Mouse (Mus musculus): ENCODE results near the gene Olfr544. TPM values are rescaled to one million over a fixed set of nuclear protein-coding genes. Genes with fewer than 3 reads are reported as not detected.

The Olfr544 gene
- polyA plus RNA-seq, 1 experiment from 2014 or later = 0.23 TPM

GRCm38 (mm10) chr7:102458618-102459380 is 29.3 kb downstream of the Olfr544 start:
- DNase-seq (ENCODE audit: low spot score) (no peak), ATAC-seq (ENCODE audit: low FRiP score) (no peak)
- no peak overlapping the region for H3K27ac ChIP-seq (ENCODE audit: low read depth, low read length)
- no peak overlapping the region for H3K4me3 ChIP-seq (ENCODE audit: low read depth, low read length)
- 84% methylated on average over 5 of the region's 5 CpGs for WGBS
- no peaks in the 10 kb centered on the region for H3K9me3 ChIP-seq (ENCODE audit: control insufficient read depth, low read length)
- no peak overlapping the region for H3K9ac ChIP-seq (ENCODE audit: low read depth, low read length)
- no peaks in the 10 kb centered on the region for H3K27me3 ChIP-seq (ENCODE audit: control insufficient read depth, insufficient read depth, low read length)
- peaks cover 23% of the 10 kb centered on the region for H3K36me3 ChIP-seq (ENCODE audit: control insufficient read depth, insufficient read depth, low read length)
- no peak overlapping the region for H3K4me2 ChIP-seq (replicated peaks; ENCODE audit: low read depth, low read length)
- no peaks in the 10 kb centered on the region for H3K4me1 ChIP-seq (replicated peaks; ENCODE audit: control insufficient read depth, insufficient read depth, low read length)

GRCm38 (mm10) chr7:102446438-102446837 is 41.7 kb downstream of the Olfr544 start:
- Histone ChIP-seq H3K4me3 (ENCODE audit: low read depth, low read length) (no peak overlapping the region), H3K9ac (ENCODE audit: low read depth, low read length) (no peak overlapping the region), H3K4me2 (replicated peaks; ENCODE audit: low read depth, low read length) (no peak overlapping the region), H3K9me3 (ENCODE audit: control insufficient read depth, low read length) (no peaks in the 10 kb centered on the region), H3K27me3 (ENCODE audit: control insufficient read depth, insufficient read depth, low read length) (no peaks in the 10 kb centered on the region), H3K27ac (ENCODE audit: low read depth, low read length) (no peak overlapping the region), H3K36me3 (ENCODE audit: control insufficient read depth, insufficient read depth, low read length) (0 out of 2 replicates have a peak, but pooled peaks cover 6% of the 10 kb centered on the region), H3K4me1 (replicated peaks; ENCODE audit: control insufficient read depth, insufficient read depth, low read length) (peaks cover 4% of the 10 kb centered on the region; the same call in 1 of the 2 replicates)
- 90% methylated on average over 9 of the region's 9 CpGs for WGBS
- DNase-seq (ENCODE audit: low spot score) (no peak), ATAC-seq (ENCODE audit: low FRiP score) (no peak)

- WGBS = 90% methylated on average over 2 of the region's 2 CpGs
- DNase-seq (ENCODE audit: low spot score) (no peak), ATAC-seq (ENCODE audit: low FRiP score) (no peak)
- Histone ChIP-seq H3K27me3 (ENCODE audit: control insufficient read depth, insufficient read depth, low read length) (no peaks in the 10 kb centered on the region), H3K4me1 (replicated peaks; ENCODE audit: control insufficient read depth, insufficient read depth, low read length) (peaks cover 4% of the 10 kb centered on the region; the same call in 1 of the 2 replicates), H3K9ac (ENCODE audit: low read depth, low read length) (no peak overlapping the region), H3K36me3 (ENCODE audit: control insufficient read depth, insufficient read depth, low read length) (0 out of 2 replicates have a peak, but pooled peaks cover 6% of the 10 kb centered on the region), H3K9me3 (ENCODE audit: control insufficient read depth, low read length) (no peaks in the 10 kb centered on the region), H3K4me3 (ENCODE audit: low read depth, low read length) (no peak overlapping the region), H3K4me2 (replicated peaks; ENCODE audit: low read depth, low read length) (no peak overlapping the region), H3K27ac (ENCODE audit: low read depth, low read length) (no peak overlapping the region)
These were observed 43.8 kb downstream of the Olfr544 start for GRCm38 (mm10) chr7:102444301-102444700.

- Histone ChIP-seq H3K4me1 (replicated peaks; ENCODE audit: control insufficient read depth, insufficient read depth, low read length) (peaks cover 4% of the 10 kb centered on the region; the same call in 1 of the 2 replicates), H3K9ac (ENCODE audit: low read depth, low read length) (peak overlapping the region; percentile 73), H3K4me3 (ENCODE audit: low read depth, low read length) (peak overlapping the region; percentile 76), H3K4me2 (replicated peaks; ENCODE audit: low read depth, low read length) (peak overlapping the region; percentile 63), H3K27me3 (ENCODE audit: control insufficient read depth, insufficient read depth, low read length) (no peaks in the 10 kb centered on the region), H3K9me3 (ENCODE audit: control insufficient read depth, low read length) (no peaks in the 10 kb centered on the region), H3K27ac (ENCODE audit: low read depth, low read length) (0 out of 2 replicates have a peak overlapping the region, but pooled peaks have one; percentile 76), H3K36me3 (ENCODE audit: control insufficient read depth, insufficient read depth, low read length) (0 out of 2 replicates have a peak, but pooled peaks cover 4% of the 10 kb centered on the region)
- ATAC-seq (ENCODE audit: low FRiP score) (no peak), DNase-seq (ENCODE audit: low spot score) (no peak)
- WGBS = 1% methylated on average over 4 of the region's 4 CpGs
These were observed 45.7 kb downstream of the Olfr544 start for GRCm38 (mm10) chr7:102442432-102442831.

GRCm38 (mm10) chr7:102441657-102442391 is 46.3 kb downstream of the Olfr544 start, which contains the start of gene Rrm1:
TSS of gene Rrm1 (plus strand) at chr7:102441695.
- Histone ChIP-seq H3K9me3 (ENCODE audit: control insufficient read depth, low read length) (no peaks in the 10 kb centered on the region), H3K36me3 (ENCODE audit: control insufficient read depth, insufficient read depth, low read length) (0 out of 2 replicates have a peak, but pooled peaks cover 4% of the 10 kb centered on the region), H3K9ac (ENCODE audit: low read depth, low read length) (peak within 1 kb of the TSS; percentile 73), H3K4me1 (replicated peaks; ENCODE audit: control insufficient read depth, insufficient read depth, low read length) (peaks cover 4% of the 10 kb centered on the region; the same call in 1 of the 2 replicates), H3K4me2 (replicated peaks; ENCODE audit: low read depth, low read length) (peak within 1 kb of the TSS; percentile 63), H3K4me3 (ENCODE audit: low read depth, low read length) (peak within 1 kb of the TSS; percentile 76), H3K27ac (ENCODE audit: low read depth, low read length) (peak within 1 kb of the TSS; percentile 76), H3K27me3 (ENCODE audit: control insufficient read depth, insufficient read depth, low read length) (no peaks in the 10 kb centered on the region)
- ATAC-seq (ENCODE audit: low FRiP score) (peak; percentile 98), DNase-seq (ENCODE audit: low spot score) (peak; percentile 96)
- under 1% methylated on average over 56 of the region's 56 CpGs for WGBS

- no peak overlapping the region for H3K27ac ChIP-seq (ENCODE audit: low read depth, low read length)
- WGBS = 55% methylated on average over 15 of the region's 15 CpGs
- DNase-seq (ENCODE audit: low spot score) (peak; percentile 35), ATAC-seq (ENCODE audit: low FRiP score) (peak; percentile 20; the same call in 1 of the 2 replicates)
- no peak overlapping the region for H3K9ac ChIP-seq (ENCODE audit: low read depth, low read length)
- H3K9me3 ChIP-seq (ENCODE audit: control insufficient read depth, low read length) = no peaks in the 10 kb centered on the region
- H3K27me3 ChIP-seq (ENCODE audit: control insufficient read depth, insufficient read depth, low read length) = no peaks in the 10 kb centered on the region
- H3K36me3 ChIP-seq (ENCODE audit: control insufficient read depth, insufficient read depth, low read length) = 0 out of 2 replicates have a peak, but pooled peaks cover 2% of the 10 kb centered on the region
- peaks cover 4% of the 10 kb centered on the region; the same call in 1 of the 2 replicates for H3K4me1 ChIP-seq (replicated peaks; ENCODE audit: control insufficient read depth, insufficient read depth, low read length)
- H3K4me3 ChIP-seq (ENCODE audit: low read depth, low read length) = peak overlapping the region; percentile 76
- H3K4me2 ChIP-seq (replicated peaks; ENCODE audit: low read depth, low read length) = no peak overlapping the region
These were observed 47.1 kb downstream of the Olfr544 start for GRCm38 (mm10) chr7:102440822-102441656.

GRCm38 (mm10) chr7:102434344-102434743 is 53.8 kb downstream of the Olfr544 start:
- no peaks in the 10 kb centered on the region for H3K36me3 ChIP-seq (ENCODE audit: control insufficient read depth, insufficient read depth, low read length)
- no peak for DNase-seq (ENCODE audit: low spot score)
- WGBS = 86% methylated on average over 2 of the region's 2 CpGs
- no peaks in the 10 kb centered on the region for H3K27me3 ChIP-seq (ENCODE audit: control insufficient read depth, insufficient read depth, low read length)
- ATAC-seq (ENCODE audit: low FRiP score) = no peak
- H3K27ac ChIP-seq (ENCODE audit: low read depth, low read length) = no peak overlapping the region
- no peak overlapping the region for H3K9ac ChIP-seq (ENCODE audit: low read depth, low read length)
- no peak overlapping the region for H3K4me3 ChIP-seq (ENCODE audit: low read depth, low read length)
- no peak overlapping the region for H3K4me2 ChIP-seq (replicated peaks; ENCODE audit: low read depth, low read length)
- H3K9me3 ChIP-seq (ENCODE audit: control insufficient read depth, low read length) = no peaks in the 10 kb centered on the region
- no peaks in the 10 kb centered on the region for H3K4me1 ChIP-seq (replicated peaks; ENCODE audit: control insufficient read depth, insufficient read depth, low read length)

Data from hindbrain, embryonic 11.5 days (tissue).